Mouse (Mus musculus) ES-CJ7 (cell line): ENCODE results near the gene Sapcd1.
"Not testable (repeated sequence)": the region's sequence is repeated elsewhere in the genome, so short reads cannot be mapped to it uniquely, and the experiment has no call there.

ENCODE experiments used
- DNase-seq: peaks from one replicate; pipeline ENCODE4 v3.0.0; 2011; ENCODE audit warnings: low read depth, low spot score

Sapcd1 gene

DNA sequence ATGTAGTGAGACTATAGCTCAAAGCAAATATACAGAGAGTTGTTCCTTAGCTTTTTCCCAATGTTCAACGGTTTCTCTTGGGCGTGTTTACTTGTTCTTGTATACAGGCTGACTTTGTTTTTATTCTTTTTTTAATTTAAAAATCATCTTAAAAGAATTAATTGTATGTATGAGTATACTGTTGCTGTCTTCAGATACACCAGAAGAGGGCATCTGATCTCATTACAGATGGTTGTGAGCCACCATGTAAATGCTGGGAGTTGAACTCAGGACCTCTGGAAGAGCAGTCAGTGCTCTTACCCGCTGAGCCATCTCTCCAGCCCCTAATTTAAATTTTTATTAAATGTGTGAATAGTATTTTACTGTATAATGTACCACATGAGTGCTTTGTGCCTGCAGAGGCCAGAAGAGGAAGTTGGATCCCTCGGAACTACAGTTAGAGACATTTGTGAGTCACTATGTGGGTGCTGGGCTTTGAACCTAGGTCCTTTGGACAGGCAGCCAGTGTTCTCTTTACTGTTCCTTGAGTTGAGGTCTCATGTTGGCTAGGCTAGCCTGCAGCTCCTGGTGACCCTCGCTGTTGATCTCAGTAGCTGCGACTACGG is 20.3 kb downstream of the Sapcd1 start:
- DNase-seq: no peak

DNA sequence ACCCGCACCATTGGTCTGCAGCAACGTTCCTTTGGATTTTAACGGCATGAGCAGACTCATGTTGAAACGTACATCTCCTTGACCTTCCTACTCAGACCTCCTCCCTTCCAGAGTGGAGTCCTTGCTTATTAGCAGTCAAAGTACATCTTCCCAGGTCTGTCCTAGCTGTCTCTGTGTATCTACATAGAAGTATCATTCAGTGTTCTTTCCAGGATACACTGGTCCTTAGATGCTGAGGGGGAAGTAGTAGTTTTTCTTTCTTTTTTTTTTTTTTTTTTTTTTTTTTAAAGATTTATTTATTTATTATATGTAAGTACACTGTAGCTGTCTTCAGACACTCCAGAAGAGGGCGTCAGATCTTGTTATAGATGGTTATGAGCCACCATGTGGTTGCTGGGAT is 21.9 kb downstream of the Sapcd1 start:
- DNase-seq: not testable (repeated sequence)

DNA sequence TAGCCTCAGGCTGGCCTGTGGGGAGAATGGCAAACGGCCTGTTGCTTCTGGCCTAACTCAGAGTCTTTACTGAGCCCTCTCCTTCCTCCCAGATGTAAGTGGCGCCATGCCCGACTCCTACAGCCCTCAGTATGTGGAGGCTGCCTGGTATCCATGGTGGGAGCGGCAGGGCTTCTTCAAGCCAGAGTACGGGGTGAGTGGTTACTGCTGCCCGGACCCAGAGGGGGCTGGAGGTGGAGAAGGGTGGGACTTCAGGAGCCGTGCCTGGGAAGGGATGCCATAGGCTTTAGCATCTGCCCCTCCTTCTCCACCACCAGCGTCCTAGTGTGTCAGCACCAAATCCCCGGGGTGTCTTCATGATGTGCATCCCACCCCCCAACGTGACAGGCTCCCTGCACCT is 22.7 kb downstream of the Sapcd1 start:
- DNase-seq: no peak

DNA sequence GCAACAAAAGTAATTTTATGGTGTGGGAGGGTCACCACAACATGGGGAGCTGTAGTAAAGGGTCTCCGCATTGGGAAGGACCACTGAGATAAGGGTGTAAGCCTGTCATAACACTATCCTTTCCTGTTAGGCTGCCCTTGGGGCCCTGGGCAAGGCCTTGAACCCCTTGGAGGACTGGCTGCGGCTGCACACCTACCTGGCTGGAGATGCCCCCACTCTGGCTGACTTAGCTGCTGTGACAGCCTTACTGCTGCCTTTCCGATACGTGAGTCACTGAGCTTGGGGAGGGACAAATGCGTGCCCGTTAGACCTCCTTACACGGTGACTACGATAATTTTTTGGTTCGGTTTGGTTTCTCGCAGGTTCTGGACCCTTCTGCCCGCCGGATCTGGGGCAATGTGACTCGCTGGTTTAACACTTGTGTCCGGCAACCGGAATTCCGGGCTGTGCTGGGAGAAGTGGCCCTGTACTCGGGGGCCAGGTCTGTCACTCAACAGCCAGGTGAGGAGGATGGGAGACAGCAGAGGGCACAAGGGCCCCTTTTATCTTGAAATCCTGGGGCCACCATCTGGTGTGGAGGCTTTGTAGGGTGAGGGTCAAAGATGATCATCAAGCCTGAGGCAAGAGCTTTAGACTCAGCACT is 23.6 kb downstream of the Sapcd1 start:
- no peak for DNase-seq

DNA sequence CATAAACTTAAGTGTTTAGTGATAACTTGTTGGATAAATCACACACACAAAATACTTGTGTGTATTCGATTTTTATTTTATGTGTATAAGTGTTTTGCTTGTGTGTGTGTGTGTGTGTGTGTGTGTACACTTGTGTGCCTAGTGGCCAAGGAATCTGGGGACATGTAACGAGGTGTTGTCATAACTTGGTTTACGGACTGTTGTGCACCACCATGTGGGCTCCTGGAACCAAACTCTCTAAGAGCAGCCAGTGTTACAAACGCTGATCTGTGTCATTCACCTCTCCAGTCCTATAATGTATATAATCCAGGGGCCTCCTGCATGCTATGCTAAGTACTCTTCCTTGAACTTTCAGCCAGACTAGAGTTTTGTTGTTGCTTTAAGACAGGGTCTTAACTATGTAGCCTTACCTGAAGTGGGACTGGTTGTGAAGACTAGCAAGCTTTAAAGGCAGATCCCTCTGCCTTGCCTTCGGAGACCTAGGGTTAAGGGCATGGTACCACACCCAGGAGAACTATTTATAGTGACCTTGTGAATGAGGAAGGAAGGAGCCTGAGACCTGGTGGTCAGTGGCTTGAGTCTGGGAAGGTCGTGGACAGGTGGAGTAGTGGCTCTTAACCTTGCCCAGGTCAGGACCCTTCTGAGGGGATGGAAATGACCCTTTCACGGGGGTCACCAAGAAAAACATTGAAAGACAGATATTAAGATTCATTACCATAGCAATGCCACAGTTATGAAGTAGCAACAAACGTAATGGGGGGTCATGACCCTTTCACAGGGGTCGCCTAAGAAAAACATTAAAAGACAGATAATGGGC is 24.6 kb downstream of the Sapcd1 start:
- DNase-seq: peak; percentile 64

DNA sequence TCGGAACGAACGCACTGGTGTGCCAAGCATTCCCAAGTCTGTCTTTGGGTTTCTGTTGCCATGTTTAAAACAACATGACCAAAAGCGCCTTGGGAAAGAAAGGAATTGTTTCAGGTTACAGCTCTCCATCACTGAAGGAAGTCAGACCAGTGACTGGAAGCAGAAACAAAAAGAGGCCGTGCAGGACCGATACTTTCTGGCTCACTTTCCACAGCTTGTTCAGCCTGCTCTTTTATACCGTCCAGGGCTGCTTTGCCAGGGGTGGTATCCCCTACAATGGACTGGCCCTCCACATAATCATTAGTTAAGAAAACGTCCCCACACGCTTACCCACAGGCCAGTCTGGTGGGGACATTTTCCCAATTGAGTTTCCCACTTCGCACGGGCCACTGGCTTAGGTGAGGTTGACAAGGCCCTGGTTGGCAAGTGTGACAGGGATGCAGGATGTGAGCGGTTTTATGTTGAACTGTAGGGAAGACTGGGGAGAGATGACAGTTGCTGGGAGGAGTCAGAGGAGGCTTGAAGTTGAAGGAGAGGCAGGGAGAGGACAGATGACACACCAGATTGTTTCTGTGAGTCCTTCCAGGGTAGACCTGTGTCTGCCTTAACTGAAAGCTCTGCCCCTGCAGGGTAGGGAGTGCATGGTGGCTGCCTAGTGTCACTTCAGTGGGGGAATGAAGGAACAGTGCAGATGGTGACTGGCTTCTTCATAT is 25.5 kb downstream of the Sapcd1 start:
- no peak for DNase-seq

DNA sequence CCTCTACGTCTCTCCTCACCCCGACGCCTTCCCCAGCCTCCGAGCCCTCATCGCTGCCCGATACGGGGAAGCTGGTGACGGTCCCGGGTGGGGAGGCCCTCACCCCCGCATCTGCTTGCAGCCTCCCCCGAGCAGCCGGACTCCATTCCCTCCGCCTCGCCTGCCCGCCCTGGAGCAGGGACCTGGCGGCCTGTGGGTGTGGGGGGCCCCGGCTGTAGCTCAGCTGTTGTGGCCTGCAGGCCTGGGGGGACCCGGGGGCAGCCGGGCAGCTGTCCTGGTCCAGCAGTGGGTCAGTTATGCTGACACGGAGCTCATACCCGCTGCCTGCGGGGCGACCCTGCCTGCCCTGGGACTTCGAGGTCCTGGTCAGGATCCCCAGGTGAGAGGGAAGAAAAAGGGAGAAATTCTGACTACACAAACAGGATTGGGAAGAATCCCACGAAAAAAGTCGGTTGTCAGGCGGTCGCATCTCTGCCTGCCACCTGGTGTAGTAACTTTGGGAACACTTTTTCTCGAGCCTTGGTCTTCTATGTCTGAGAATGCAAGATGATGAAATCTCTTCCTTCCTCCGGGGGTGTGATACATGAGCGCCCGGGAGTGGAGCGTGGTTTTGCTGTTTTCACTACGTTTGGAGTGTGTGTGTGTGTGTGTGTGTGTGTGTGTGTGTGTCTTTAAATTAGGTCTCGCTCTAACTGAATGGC is 26.2 kb downstream of the Sapcd1 start:
- DNase-seq: no peak

DNA sequence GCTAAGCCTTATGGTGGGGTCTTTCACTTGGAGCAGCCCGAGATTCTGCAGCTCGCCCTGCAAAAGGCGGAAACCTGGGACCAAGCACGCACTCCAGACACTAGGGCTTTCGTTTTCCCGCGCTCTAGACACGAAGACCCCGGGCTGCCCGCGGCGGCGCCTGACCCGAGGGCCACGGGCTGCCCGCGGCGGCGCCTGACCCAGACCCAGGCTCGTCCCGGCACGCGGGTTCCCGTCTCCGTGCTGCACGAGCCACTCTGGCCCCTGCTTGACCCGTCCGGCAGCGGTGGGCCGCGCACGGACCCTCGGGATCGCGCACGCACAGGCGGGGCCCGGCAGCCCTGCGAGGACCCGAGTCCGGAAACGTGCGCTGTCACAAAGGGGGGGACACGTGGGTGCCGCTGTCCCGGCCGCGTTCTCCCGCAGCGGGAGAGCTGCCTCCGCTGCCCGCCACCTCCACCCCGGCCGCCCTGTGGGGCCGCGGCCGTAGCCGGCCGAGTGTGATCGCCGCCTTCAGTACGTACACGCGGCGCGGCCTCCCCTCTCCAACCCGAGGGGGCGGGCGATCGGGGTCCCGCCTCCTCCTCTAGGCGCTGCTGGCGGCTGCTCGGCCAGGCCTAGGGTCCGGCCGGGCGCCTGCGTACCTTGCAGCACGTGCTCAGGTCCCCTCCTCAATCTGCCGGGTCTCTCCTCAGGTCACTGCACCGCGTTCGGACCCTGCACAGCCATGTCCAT is 26.9 kb downstream of the Sapcd1 start, which contains the start of gene Vars:
Vars (plus strand) TSS at position 271 of the 735 bp plus-strand sequence.
- peak; percentile 89 for DNase-seq

DNA sequence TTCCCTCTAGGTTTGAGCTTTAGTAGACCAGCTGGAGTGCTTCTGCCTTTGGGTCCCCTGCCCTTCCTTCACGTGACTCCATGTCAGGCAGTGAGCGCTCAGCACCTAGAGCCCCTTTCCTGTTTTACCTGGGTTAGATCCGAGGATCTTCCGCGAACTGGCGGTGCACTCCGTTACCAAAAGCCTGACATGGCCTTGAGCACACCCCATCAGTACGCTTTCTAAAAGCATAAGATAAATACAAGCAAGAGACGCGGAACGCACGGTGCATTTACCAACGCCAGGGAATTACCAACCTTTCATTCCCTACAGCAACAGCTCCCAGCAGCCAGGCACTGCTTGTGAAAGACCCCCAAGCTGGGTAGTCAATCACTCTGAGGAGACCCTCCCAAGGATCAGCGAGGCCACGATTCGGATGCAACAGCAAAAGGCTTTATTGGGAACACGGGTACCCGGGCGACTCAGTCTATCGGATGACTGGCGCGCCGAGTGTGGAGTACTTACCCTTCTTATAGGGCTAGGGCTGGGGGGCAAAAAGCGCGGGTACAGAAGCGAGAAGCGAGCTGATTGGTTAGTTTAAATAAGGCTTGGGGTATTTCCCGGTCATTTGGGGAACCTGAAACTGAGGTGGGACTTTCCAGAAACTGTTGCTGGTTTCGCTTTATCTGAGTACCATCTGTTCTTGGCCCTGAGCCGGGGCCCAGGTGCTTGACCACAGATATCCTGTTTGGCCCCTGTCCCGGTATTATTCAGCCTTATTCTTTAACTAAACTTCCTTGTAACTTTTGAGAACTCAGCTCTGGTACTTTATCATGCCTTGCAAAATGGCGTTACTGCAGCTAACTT is 27.7 kb downstream of the Sapcd1 start:
- peak; percentile 53 for DNase-seq

DNA sequence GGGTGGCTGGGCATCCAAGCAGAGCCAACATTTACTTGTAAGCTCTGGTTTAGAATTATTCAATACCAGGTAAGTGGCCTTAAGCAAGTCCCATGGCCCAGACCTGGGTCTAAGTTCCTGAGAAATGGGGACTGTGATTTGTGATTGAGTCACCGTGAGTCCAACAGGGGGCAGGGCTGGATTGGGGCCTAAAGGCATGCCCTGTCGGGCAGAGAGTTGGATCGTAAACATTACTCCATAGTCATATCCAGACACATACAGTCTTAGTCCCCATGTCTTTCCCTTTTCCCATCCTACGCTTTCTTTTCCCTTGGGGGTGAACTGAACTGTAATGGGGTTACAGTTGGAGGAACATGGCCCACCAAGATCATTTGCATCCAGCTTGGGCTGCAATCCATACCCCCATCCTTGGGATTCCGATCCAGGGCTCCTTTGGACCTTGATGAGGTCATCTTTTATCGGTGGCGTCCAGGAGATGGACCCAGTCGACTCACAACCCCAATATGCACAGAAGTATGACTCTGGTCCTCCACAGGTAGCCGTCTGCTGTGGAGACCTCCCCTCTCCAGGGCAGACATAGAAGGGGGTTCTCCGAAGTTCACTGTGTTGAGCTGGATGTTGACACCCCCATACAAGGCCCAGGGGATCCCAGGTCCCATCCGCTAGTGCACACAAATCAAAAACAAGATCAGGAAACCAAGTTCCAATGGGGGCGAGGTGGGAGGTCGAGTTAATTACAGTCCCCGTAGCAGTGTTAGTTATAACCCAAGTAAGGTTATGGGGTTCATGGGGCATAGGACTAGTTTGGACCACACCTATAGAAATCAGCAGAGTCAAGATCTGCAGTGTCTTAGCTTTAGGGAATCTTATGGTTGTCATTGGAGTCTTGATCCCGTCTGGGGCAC is 29.0 kb downstream of the Sapcd1 start:
- DNase-seq: no peak

DNA sequence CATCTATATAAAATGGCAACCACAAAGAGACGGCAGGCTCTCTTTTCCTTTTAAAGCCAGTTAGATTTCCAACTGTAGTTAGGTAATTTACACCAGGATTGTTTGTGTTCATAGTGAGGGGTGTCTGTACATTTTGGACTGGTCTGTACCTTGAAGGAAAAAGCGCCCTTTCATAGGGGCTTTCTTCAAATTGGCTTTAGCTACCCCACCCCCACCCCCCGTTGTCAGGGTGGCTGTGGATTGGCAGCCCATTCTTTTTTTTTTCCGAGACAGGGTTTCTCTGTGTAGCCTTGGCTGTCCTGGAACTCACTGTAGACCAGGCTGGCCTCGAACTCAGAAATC is 30.7 kb downstream of the Sapcd1 start:
- no peak for DNase-seq

DNA sequence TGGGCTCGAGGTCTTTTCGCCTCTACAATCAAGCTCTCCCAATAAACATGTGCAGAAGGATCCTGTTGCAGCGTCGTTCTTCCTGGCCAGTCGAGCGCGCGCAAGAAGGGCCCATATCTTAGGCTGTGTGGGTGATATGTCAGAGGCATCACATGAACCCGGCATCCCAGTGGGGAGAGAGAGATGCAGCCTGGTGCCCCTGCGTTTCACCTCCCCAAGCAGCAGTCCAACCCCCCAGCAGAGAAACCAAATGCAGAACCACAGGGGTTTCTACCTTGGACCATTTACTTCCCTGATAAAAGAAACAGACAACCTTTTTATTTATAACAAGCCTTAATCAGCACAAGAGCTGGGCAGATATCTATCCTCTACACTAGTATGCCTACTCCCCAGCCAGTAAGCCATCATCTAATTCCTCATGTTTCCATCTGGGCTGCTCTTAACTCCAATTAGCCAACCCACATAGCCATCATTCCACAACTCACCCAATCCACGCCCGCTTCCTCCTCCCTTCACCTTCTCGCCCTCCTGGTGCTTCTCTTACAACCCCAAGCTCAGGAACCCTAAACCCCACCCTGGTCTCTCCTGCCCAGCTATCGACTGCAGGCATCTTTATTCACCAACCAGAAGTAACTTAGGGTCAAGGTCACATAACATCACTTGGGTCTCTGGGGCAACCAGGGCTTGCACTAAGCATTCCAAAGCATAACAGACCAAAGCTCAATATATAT is 31.2 kb downstream of the Sapcd1 start:
- DNase-seq: peak; percentile 65

DNA sequence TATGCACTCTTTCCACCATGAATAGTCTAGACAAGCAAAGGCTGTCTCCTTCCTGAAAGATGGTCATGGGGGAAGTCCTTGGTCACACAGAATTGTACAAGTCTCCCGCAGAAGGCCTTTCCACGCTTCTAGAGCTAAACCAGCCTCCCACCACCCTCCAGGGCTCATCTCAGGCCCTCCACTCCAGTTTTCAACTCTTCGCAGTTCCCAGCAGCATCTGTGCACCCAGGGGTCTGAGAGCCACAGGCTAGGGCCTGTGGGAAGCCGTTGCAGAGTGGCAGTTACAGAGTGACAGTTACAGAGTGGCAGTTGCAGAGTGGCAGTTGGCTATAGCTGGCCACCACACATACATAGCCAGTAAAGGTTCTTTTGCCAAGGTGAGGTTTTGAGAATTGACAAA is 31.9 kb downstream of the Sapcd1 start:
- DNase-seq: not testable (repeated sequence)

DNA sequence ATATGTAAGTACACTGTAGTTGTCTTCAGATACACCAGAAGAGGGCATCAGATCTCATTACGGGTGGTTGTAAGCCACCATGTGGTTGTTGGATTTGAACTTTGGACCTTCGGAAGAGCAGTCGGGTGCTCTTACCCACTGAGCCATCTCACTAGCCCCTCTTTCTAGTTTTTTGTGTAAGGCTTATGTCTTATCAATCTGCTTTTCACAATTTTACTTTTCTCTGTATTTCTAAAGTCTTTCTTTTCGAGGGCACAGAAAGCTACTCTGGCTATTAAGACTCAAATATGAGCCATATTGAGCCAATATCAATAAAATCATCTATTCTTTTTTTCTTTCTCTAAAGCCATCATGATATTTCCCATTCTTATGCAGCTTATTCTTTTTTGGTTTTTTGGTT is 32.6 kb downstream of the Sapcd1 start:
- DNase-seq: not testable (repeated sequence)

DNA sequence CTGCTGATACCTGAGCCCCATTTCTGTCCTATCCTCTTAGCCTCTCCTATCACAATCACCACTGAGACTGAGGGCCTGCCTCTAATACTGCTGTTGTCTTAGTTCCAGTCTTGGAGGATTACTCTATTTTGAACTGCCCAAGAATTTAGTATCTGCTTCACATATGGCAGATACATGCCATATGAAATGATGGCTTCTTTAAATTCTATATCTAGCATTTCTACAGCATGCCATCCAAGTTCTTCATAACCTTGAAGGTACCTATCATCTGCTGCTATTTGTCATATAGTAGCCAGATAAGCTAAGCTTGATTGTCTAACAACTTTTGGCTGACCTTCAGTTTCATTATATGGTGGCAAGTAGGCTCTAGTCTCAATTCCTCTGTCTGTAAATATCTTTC is 33.1 kb downstream of the Sapcd1 start:
- DNase-seq: no peak

DNA sequence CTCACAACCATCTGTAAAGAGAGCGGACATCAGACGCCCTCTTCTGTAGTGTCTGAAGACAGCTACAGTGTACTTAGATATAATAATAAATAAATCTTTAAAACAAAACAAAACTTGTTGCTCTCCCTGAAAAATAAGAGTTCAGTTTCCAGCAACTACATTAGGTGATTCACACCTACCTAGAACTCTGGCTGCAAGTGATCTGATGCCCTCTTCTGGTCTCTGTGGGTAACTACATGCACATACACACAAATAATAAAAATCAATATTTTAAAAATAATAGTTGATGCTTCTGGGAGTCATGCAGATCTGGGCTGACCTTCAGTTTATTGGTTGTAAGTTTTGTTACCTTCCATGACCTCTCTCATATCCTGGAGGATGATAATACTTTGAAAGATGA is 43.6 kb downstream of the Sapcd1 start:
- DNase-seq: peak; percentile 55

DNA sequence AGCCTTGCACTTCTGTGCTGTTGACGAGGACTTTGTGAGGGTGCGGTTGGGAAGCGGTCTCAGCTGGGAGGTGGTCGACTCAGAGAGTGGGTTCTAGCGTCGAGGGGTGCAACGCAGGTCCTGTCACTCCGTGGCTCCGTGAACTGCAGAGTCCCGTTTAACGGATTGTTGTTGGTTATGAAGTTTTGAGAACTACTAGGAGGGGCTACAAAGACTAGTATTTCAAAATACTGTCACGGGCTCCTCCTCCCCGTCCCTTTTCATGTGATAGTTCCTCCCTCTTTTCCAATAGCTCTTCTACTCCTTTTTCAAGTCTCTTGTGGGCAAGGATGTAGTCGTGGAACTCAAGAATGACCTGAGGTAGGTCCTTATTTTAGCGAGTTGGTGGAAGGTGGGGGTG is 45.5 kb downstream of the Sapcd1 start:
- DNase-seq: no peak

DNA sequence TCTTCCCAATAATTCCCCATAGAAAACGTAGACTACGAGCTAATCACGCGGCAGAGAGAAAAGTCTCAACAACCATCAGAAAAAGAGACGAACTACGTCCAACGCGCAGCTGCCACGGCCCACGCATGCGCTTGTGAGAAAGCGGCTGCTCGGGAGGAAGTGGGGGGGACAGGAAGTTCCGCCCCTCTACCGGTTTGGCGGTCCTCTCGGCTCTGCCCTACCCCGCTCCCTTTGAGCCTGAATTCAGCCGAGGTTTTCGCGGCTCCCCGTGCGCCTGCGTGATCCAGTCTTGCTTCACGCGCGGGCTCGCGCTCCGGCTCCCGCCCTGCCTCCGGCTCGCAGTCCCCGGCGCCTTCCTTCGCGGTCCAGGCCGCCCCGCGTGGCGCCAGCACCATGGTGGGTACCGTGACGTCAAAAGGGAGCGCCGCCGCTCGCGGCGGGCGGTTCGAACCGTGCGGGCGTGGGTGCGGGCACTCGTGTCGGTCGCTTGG is 46.1 kb downstream of the Sapcd1 start, which contains the start of gene Lsm2:
Lsm2 (plus strand) TSS at position 173 of the 491 bp plus-strand sequence.
- peak; percentile 95 for DNase-seq
